Mouse (Mus musculus) limb, embryonic 12.5 days (tissue): ENCODE measurements around the gene Rpl36. TPM values are rescaled to one million over a fixed set of nuclear protein-coding genes. Genes with fewer than 3 reads are reported as not detected.

ENCODE experiments used
- ATAC-seq: fragments of 200-750 bp; cut with Nextera tagmentation; 2 replicates; pipeline ENCODE4 v1.8.0; 2017; ENCODE audit warnings: low read depth, moderate TSS enrichment; ENCODE audit not compliant: insufficient number of reproducible peaks, insufficient read depth, low FRiP score, low TSS enrichment
- H3K27ac ChIP-seq: fragments of 300-500 bp; sonication (generic); 2 replicates; pipeline ENCODE4 v1.5.1; 2016; ENCODE audit warnings: mild to moderate bottlenecking, moderate library complexity
- H3K27me3 ChIP-seq: fragments of 300-500 bp; sonication (generic); 2 replicates; pipeline ENCODE4 v1.6.1; 2016; ENCODE audit warnings: mild to moderate bottlenecking, moderate library complexity
- H3K36me3 ChIP-seq: fragments of 300-500 bp; sonication (generic); 2 replicates; pipeline ENCODE4 v1.6.1; 2016; ENCODE audit warnings: mild to moderate bottlenecking, moderate library complexity
- H3K4me1 ChIP-seq: fragments of 300-500 bp; sonication (generic); replicated peaks from 2 replicates; pipeline ENCODE4 v1.6.1; 2016
- H3K4me2 ChIP-seq: fragments of 300-500 bp; sonication (generic); 2 replicates; pipeline ENCODE4 v1.6.1; 2016; ENCODE audit warnings: mild to moderate bottlenecking, moderate library complexity
- H3K4me3 ChIP-seq: fragments of 300-500 bp; sonication (generic); replicated peaks from 2 replicates; pipeline ENCODE4 v1.5.1; 2016; ENCODE audit warnings: mild to moderate bottlenecking
- H3K9ac ChIP-seq: fragments of 300-500 bp; sonication (generic); replicated peaks from 2 replicates; pipeline ENCODE4 v1.6.1; 2016; ENCODE audit warnings: mild to moderate bottlenecking, moderate library complexity
- H3K9me3 ChIP-seq: fragments of 300-500 bp; sonication (generic); 2 replicates; pipeline ENCODE4 v1.6.1; 2016; ENCODE audit warnings: mild to moderate bottlenecking, moderate library complexity
- WGBS: fragments of 180-500 bp; shearing (Covaris S2); methylation state at CpG from one replicate; pipeline ENCODE4 v1.1.7; 2016; 5-methylcytosine and 5-hydroxymethylcytosine counted together
- polyA plus RNA-seq: library from polyadenylated mRNA; unstranded; fragments of >200 nt; fragmentation: Nextera tagmentation; extraction: Ambion mirVana; gene quantifications from 2 replicates; pipeline ENCODE4 v1.2.1, GENCODE M21; 2016

The Rpl36 gene
- polyA plus RNA-seq, result 1,768 and 1,771 TPM in 2 replicates

GRCm38 (mm10) chr17:56613236-56613844, at the start of gene Rpl36:
Gene Rpl36 (plus strand): TSS chr17:56613416.
- peak; percentile 17; the same call in 1 of the 2 replicates for ATAC-seq
- no peaks in the 10 kb centered on the region for H3K27me3 ChIP-seq
- peak within 1 kb of the TSS; percentile 96 for H3K4me2 ChIP-seq
- under 1% methylated on average over 52 of the region's 52 CpGs for WGBS
- peaks cover 35% of the 10 kb centered on the region for H3K4me1 ChIP-seq
- peak within 1 kb of the TSS; percentile 74 for H3K4me3 ChIP-seq
- H3K9ac ChIP-seq, result peak within 1 kb of the TSS; percentile 89
- peak within 1 kb of the TSS; percentile 93 for H3K27ac ChIP-seq
- no peaks in the 10 kb centered on the region for H3K9me3 ChIP-seq
- H3K36me3 ChIP-seq, result peaks cover 43% of the 10 kb centered on the region

- no peak overlapping the region for H3K27ac ChIP-seq
- H3K9ac ChIP-seq, result no peak overlapping the region
- ATAC-seq, result no peak
- peaks cover 100% of the 10 kb centered on the region for H3K36me3 ChIP-seq
- no peak overlapping the region for H3K4me2 ChIP-seq
- no peaks in the 10 kb centered on the region for H3K27me3 ChIP-seq
- no peaks in the 10 kb centered on the region for H3K9me3 ChIP-seq
- WGBS, result 95% methylated on average over 29 of the region's 29 CpGs
- H3K4me1 ChIP-seq, result no peaks in the 10 kb centered on the region
- no peak overlapping the region for H3K4me3 ChIP-seq
Measured at GRCm38 (mm10) chr17:56566293-56566692, 46.9 kb upstream of the Rpl36 start.

- Histone ChIP-seq H3K36me3 (peaks cover 100% of the 10 kb centered on the region), H3K4me3 (no peak overlapping the region), H3K9me3 (no peaks in the 10 kb centered on the region), H3K4me1 (no peaks in the 10 kb centered on the region), H3K4me2 (no peak overlapping the region), H3K27me3 (no peaks in the 10 kb centered on the region), H3K9ac (no peak overlapping the region), H3K27ac (no peak overlapping the region)
- no peak for ATAC-seq
- WGBS, result 92% methylated on average over 5 of the region's 5 CpGs
Measured at GRCm38 (mm10) chr17:56566918-56567317, 46.3 kb upstream of the Rpl36 start.

GRCm38 (mm10) chr17:56567370-56567769, 45.8 kb upstream of the Rpl36 start:
- Histone ChIP-seq H3K27ac (no peak overlapping the region), H3K9me3 (no peaks in the 10 kb centered on the region), H3K4me3 (no peak overlapping the region), H3K36me3 (peaks cover 100% of the 10 kb centered on the region), H3K27me3 (no peaks in the 10 kb centered on the region), H3K9ac (no peak overlapping the region), H3K4me1 (no peaks in the 10 kb centered on the region), H3K4me2 (no peak overlapping the region)
- no peak for ATAC-seq
- WGBS, result 94% methylated on average over 4 of the region's 4 CpGs

GRCm38 (mm10) chr17:56570287-56570686, 42.9 kb upstream of the Rpl36 start:
- Histone ChIP-seq H3K4me2 (no peak overlapping the region), H3K9ac (no peak overlapping the region), H3K4me3 (no peak overlapping the region), H3K36me3 (peaks cover 98% of the 10 kb centered on the region), H3K9me3 (no peaks in the 10 kb centered on the region), H3K27ac (no peak overlapping the region), H3K4me1 (no peaks in the 10 kb centered on the region), H3K27me3 (no peaks in the 10 kb centered on the region)
- WGBS, result 89% methylated on average over 4 of the region's 4 CpGs
- ATAC-seq, result no peak

GRCm38 (mm10) chr17:56572154-56572553, 41.1 kb upstream of the Rpl36 start:
- no peaks in the 10 kb centered on the region for H3K4me1 ChIP-seq
- H3K9ac ChIP-seq, result no peak overlapping the region
- no peak for ATAC-seq
- H3K27ac ChIP-seq, result no peak overlapping the region
- no peaks in the 10 kb centered on the region for H3K9me3 ChIP-seq
- H3K4me3 ChIP-seq, result no peak overlapping the region
- no peaks in the 10 kb centered on the region for H3K27me3 ChIP-seq
- WGBS, result 79% methylated on average over 1 of the region's 1 CpGs
- H3K4me2 ChIP-seq, result no peak overlapping the region
- peaks cover 94% of the 10 kb centered on the region for H3K36me3 ChIP-seq

GRCm38 (mm10) chr17:56572939-56573338, 40.3 kb upstream of the Rpl36 start:
- Histone ChIP-seq H3K4me3 (no peak overlapping the region), H3K4me2 (no peak overlapping the region), H3K9me3 (no peaks in the 10 kb centered on the region), H3K27ac (no peak overlapping the region), H3K4me1 (no peaks in the 10 kb centered on the region), H3K27me3 (no peaks in the 10 kb centered on the region), H3K36me3 (peaks cover 94% of the 10 kb centered on the region), H3K9ac (no peak overlapping the region)
- ATAC-seq, result no peak
- WGBS, result 92% methylated on average over 3 of the region's 3 CpGs

GRCm38 (mm10) chr17:56583071-56583470, 30.1 kb upstream of the Rpl36 start:
- Histone ChIP-seq H3K4me2 (peak overlapping the region; percentile 91), H3K9me3 (no peaks in the 10 kb centered on the region), H3K4me1 (peaks cover 38% of the 10 kb centered on the region), H3K9ac (peak overlapping the region; percentile 85), H3K27ac (no peak overlapping the region), H3K36me3 (peaks cover 72% of the 10 kb centered on the region), H3K4me3 (peak overlapping the region; percentile 91), H3K27me3 (no peaks in the 10 kb centered on the region)
- 63% methylated on average over 1 of the region's 1 CpGs for WGBS
- no peak for ATAC-seq

- WGBS, result 4% methylated on average over 32 of the region's 33 CpGs
Measured at GRCm38 (mm10) chr17:56583611-56584256, 29.5 kb upstream of the Rpl36 start.

GRCm38 (mm10) chr17:56584257-56585130, 28.7 kb upstream of the Rpl36 start, which contains the start of the genes Safb2 and Safb:
Gene Safb2 (minus strand): TSS chr17:56584585.
Gene Safb (plus strand): TSS chr17:56584825.
- Histone ChIP-seq H3K4me2 (peak within 1 kb of the TSS; percentile 91), H3K9me3 (no peaks in the 10 kb centered on the region), H3K36me3 (peaks cover 72% of the 10 kb centered on the region), H3K27me3 (no peaks in the 10 kb centered on the region), H3K4me1 (peaks cover 40% of the 10 kb centered on the region), H3K27ac (peak within 1 kb of the TSS; percentile 94), H3K4me3 (peak within 1 kb of the TSS; percentile 91), H3K9ac (peak within 1 kb of the TSS; percentile 94)
- WGBS, result under 1% methylated on average over 90 of the region's 101 CpGs
- ATAC-seq, result peak; percentile 95

More at GRCm38 (mm10) chr17:56583611-56584256, 29.5 kb upstream of the Rpl36 start:
- Histone ChIP-seq H3K9ac (peak overlapping the region; percentile 85), H3K4me2 (peak overlapping the region; percentile 91), H3K27ac (peak overlapping the region; percentile 94), H3K4me1 (peaks cover 40% of the 10 kb centered on the region), H3K4me3 (peak overlapping the region; percentile 91), H3K9me3 (no peaks in the 10 kb centered on the region), H3K27me3 (no peaks in the 10 kb centered on the region), H3K36me3 (peaks cover 72% of the 10 kb centered on the region)
- ATAC-seq, result no peak; the same call in 1 of the 2 replicates
